Mouse (Mus musculus): ENCODE data around the gene Nhlh1.

Nhlh1 gene

GRCm38 (mm10) chr1:172053541-172054440 lies 3.6 kb downstream of the Nhlh1 start:
- no peak for DNase-seq

DNA sequence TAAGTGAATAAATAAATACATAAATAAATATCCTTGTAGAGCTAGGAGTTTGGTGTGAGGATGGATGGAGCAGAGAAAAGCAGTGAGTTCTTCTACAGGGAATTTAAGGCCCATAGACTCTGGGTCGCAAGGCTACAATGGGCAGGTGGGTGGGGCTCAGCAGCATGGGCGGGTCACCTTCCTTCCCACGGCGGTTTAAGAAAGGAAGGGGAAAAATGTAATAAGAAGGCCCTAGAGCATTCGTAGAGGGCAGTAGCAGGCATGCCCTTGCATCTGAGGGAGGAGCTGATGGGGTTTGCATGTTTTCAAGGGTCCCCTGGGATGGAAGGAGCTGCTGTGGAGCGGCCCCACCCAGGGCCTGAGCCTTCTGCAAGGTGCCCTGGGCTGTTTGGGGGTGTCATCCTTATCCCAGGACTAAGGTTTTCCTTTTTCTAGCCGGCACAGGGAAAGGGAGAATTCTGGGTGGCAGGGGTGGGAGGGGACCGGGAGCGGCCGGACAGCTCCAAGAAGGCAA lies 4.5 kb downstream of the Nhlh1 start:
- no peak for DNase-seq

GRCm38 (mm10) chr1:172049131-172049782 lies 8.1 kb downstream of the Nhlh1 start:
- DNase-seq = no peak

- no peak for DNase-seq
Measured at GRCm38 (mm10) chr1:172048241-172048734, 9.1 kb downstream of the Nhlh1 start.

DNA sequence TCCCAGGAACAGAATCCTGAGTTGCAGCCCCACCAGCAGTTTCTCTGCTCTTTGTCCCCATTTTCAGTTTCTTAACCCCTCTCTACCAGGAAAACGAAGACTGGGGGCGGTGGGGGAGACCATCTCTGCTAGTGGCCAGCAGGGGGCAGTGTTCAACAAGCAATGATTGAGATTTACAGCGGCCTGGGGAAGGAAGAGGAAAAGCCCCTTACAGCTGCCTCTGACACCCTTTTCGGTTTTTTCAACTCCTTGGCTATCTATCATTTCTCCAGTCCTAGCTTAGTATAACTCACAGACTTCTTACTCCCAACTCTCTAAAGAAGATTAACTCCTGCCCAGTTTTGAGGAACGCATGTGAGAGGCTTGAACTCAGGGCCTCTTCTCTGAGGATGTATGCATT lies 10.4 kb downstream of the Nhlh1 start:
- peak in 1 of 2 experiments; percentile 61 for DNase-seq

- DNase-seq = no peak
Measured at GRCm38 (mm10) chr1:172046410-172046809, 11.0 kb downstream of the Nhlh1 start.

DNA sequence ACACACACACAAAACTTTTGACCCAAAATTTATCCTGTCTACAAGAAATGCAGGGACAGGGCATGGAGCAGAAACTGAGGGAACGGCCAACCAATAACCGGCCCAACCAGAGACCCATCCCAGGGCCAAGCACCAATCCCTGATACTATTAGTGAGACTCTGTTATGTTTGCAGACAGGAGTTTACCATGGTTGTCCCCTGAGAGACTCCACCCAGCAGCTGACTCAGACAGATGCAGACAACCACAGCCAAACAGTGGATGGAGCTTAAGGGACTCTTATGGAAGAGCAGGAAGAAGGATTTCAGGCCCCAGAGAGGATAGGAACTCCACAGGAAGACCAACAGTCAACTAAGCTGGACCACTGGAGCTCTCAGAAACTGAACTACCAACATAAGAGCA lies 27.5 kb downstream of the Nhlh1 start:
- no peak for DNase-seq

- no peak for DNase-seq
Measured at GRCm38 (mm10) chr1:172028394-172029275, 28.7 kb downstream of the Nhlh1 start, which contains the start of gene Vangl2. Gene Vangl2 (minus strand): TSS chr1:172028444.

DNA sequence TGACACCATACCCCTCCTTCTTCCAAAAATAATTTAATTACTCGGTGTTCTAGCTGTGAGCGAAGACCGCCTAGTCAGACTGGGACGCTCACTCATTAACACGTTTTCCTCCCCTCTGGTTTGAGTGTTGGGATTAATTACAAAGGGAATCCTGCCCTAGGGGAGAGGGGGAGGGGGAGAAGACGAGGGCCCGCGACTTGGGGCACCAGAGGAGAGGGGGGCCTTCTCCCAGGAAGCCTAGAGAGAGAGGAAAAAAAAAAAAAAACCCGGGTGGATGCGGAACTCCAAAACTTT lies 29.6 kb downstream of the Nhlh1 start:
- DNase-seq = no peak

GRCm38 (mm10) chr1:172027010-172027808 lies 30.2 kb downstream of the Nhlh1 start:
- DNase-seq = peak; percentile 67 to 76

GRCm38 (mm10) chr1:172026201-172026901 lies 31.0 kb downstream of the Nhlh1 start:
- DNase-seq = no peak

DNA sequence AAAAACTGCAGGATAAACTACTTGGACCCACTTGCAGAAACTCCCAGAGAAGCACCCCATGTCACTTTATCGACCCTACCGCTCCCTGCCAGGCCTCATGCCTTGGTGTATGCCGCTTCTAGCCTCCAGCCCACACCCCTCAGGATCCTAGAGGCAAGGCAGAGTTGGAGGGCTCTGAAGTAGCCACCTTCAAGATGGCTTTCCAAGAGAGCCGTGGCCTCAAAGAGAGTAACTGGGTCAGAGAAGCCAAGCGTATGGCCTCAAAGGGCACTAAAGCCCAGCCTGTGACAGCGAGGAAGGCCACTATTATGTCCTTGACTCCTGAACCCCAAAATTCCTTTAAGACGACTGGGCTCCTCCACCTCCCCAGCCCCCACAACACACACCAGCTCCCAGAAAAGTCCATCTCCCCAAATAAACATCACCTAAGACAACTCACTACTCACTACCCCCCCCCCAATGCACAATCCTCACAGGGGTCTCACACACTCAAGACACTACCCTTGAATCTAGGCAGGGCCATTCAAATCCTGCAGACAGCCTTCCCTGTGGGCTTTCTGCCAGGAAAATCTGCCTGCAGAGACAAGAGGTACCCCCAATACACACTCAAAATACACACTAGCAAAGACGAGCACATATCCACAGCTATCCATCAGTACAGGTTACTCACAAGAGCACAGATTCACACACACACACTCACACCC lies 32.0 kb downstream of the Nhlh1 start:
- no peak for DNase-seq

GRCm38 (mm10) chr1:172024140-172024895 lies 33.1 kb downstream of the Nhlh1 start:
- no peak for DNase-seq

DNA sequence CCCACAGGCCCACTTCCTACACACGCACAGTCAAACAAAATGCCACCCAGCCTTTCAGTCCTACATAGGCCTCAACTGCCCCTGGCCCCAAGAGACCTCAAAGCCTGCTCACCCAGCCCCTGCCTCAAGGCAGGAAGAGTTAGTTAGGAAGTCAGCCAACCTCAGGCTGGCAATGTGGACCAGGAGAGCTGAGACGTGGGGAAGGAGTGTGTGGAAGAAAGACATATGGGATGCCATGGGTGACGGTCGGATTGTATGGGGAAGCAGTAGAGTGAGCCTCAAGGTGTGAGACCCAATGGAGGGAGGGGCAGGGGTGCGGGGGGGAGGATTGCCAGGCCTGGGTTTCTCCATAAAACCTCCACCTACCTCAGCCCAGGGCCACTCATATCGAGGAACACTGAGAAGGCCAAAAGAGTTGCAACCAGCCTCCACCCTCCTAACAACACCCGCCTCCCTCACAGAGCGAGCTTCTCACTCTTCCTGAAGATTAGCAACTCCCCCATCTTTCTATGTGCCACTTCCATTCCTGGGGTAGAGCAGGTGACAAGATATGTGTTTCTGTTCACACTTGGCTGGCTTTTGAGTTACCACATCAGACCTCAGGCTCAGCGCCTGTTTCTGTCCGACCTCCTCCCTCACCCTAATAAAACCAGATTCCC lies 37.4 kb downstream of the Nhlh1 start:
- DNase-seq = no peak

DNA sequence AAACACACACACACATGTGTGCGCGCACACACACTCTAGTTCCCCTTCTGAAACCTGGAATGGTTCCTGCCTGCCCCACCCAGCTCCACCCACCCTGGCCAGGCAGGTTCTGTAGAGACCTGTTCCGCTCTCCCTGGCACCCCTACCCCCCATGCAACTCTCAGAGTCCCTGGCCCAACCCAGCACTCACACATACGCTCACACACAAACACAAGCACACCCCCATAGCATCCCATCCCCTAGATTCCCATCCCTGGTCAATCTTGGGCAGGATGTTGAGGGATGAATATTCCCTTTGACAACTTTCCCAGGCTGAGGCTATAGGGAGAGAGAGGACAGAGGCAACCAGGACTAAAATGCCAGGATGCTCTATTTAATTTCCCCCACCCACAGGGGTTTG lies 38.0 kb downstream of the Nhlh1 start:
- DNase-seq = no peak

- DNase-seq = no peak
Measured at GRCm38 (mm10) chr1:172018336-172019311, 38.7 kb downstream of the Nhlh1 start.

- DNase-seq = no peak
Measured at GRCm38 (mm10) chr1:172017517-172018070, 39.8 kb downstream of the Nhlh1 start.
